Mouse (Mus musculus) MEL (cell line): Measurements from ENCODE around the gene Cct7. TPM values are rescaled to one million over a fixed set of nuclear protein-coding genes. Genes with fewer than 3 reads are reported as not detected.

Experiments
- DNase-seq: peaks from one replicate; pipeline ENCODE4 v3.0.0; 2011; ENCODE audit warnings: low read depth, low spot score
- H3K27ac ChIP-seq: 2 replicates; pipeline ENCODE4 v1.5.1; 2012; ENCODE audit warnings: low read depth, mild to moderate bottlenecking, control low read depth, low read length, moderate library complexity; ENCODE audit not compliant: control insufficient read depth
- H3K27me3 ChIP-seq, 2 experiments: fragments of 150-350 bp in 1 of 2; sonication (generic) in 1 of 2; 2 replicates each; pipeline ENCODE4 v1.6.1; 2012; ENCODE audit warnings: low read length in 2 of 2, mild to moderate bottlenecking in 2 of 2, improper control_type of control experiment in 1 of 2, moderate library complexity in 1 of 2; ENCODE audit not compliant: insufficient read depth in 2 of 2, control insufficient read depth in 1 of 2
- H3K36me3 ChIP-seq, 2 experiments: 2 replicates each; pipeline ENCODE4 v1.6.1; 2012 to 2014; ENCODE audit warnings: low read length in 2 of 2, improper control_type of control experiment in 1 of 2, inconsistent platforms in 1 of 2, mild to moderate bottlenecking in 1 of 2; ENCODE audit not compliant: insufficient read depth in 2 of 2, control insufficient read depth in 1 of 2
- H3K4me1 ChIP-seq, 2 experiments: fragments of 150-350 bp in 1 of 2; sonication (generic) in 1 of 2; 2 replicates each; pipeline ENCODE4 v1.6.1; 2012; ENCODE audit warnings: low read length in 2 of 2, improper control_type of control experiment in 1 of 2, mild to moderate bottlenecking in 1 of 2; ENCODE audit not compliant: insufficient read depth in 2 of 2, control insufficient read depth in 1 of 2
- H3K4me3 ChIP-seq, 2 experiments: fragments of 150-350 bp in 1 of 2; sonication (generic) in 1 of 2; 2 replicates each; pipeline ENCODE4 v1.5.1; 2012; ENCODE audit warnings: low read depth in 2 of 2, low read length in 2 of 2, mild to moderate bottlenecking in 2 of 2, moderate library complexity in 2 of 2, control low read depth in 1 of 2, improper control_type of control experiment in 1 of 2; ENCODE audit not compliant: control insufficient read depth in 1 of 2, insufficient read depth in 1 of 2
- H3K79me2 ChIP-seq: 2 replicates; pipeline ENCODE4 v1.6.1; 2012; ENCODE audit warnings: mild to moderate bottlenecking, low read length, moderate library complexity; ENCODE audit not compliant: control insufficient read depth, poor library complexity, insufficient read depth
- H3K9ac ChIP-seq: 2 replicates; pipeline ENCODE4 v1.6.1; 2012; ENCODE audit warnings: low read depth, mild to moderate bottlenecking, control low read depth, low read length, moderate library complexity; ENCODE audit not compliant: control insufficient read depth, poor library complexity, severe bottlenecking
- H3K9me3 ChIP-seq: fragments of 150-350 bp; sonication (generic); replicated peaks from 2 replicates; pipeline ENCODE4 v1.6.1; 2012; ENCODE audit warnings: mild to moderate bottlenecking, low read length, improper control_type of control experiment, moderate library complexity; ENCODE audit not compliant: insufficient read depth
- BHLHE40 ChIP-seq: IDR thresholded peaks from 2 replicates; pipeline ENCODE4 v1.6.1; 2012; ENCODE audit warnings: low read depth, mild to moderate bottlenecking, inconsistent platforms, low read length, improper control_type of control experiment, borderline replicate concordance
- GABPA ChIP-seq: IDR thresholded peaks from 2 replicates; pipeline ENCODE4 v1.6.1; 2012; ENCODE audit warnings: low read depth, mild to moderate bottlenecking, inconsistent platforms, low read length, improper control_type of control experiment, moderate library complexity
- GATA1 ChIP-seq: IDR thresholded peaks from 2 replicates; pipeline ENCODE4 v1.6.1; 2011; ENCODE audit warnings: low read depth, low read length, improper control_type of control experiment
- MAZ ChIP-seq: IDR thresholded peaks from 2 replicates; pipeline ENCODE4 v1.6.1; 2012; ENCODE audit warnings: low read depth, mild to moderate bottlenecking, inconsistent platforms, low read length, improper control_type of control experiment
- MEF2A ChIP-seq: IDR thresholded peaks from 2 replicates; pipeline ENCODE4 v1.6.1; 2014; ENCODE audit warnings: low read depth, mild to moderate bottlenecking, inconsistent platforms, low read length, improper control_type of control experiment; ENCODE audit not compliant: poor library complexity, insufficient replicate concordance, severe bottlenecking; ENCODE audit errors: extremely low read depth
- MXI1 ChIP-seq: IDR thresholded peaks from 2 replicates; pipeline ENCODE4 v1.6.1; 2011; ENCODE audit warnings: mild to moderate bottlenecking, low read depth, low read length, improper control_type of control experiment
- MYB ChIP-seq: IDR thresholded peaks from 2 replicates; pipeline ENCODE4 v1.6.1; 2011; ENCODE audit warnings: mild to moderate bottlenecking, low read depth, low read length, improper control_type of control experiment
- NELFE ChIP-seq: IDR thresholded peaks from 2 replicates; pipeline ENCODE4 v1.6.1; 2011; ENCODE audit warnings: low read depth, low read length, improper control_type of control experiment
- NRF1 ChIP-seq: IDR thresholded peaks from 2 replicates; pipeline ENCODE4 v1.6.1; 2014; ENCODE audit warnings: low read depth, mild to moderate bottlenecking, inconsistent platforms, low read length, improper control_type of control experiment, moderate library complexity; ENCODE audit not compliant: poor library complexity, insufficient read depth, severe bottlenecking
- RCOR1 ChIP-seq: IDR thresholded peaks from 2 replicates; pipeline ENCODE4 v1.6.1; 2012; ENCODE audit warnings: low read depth, mild to moderate bottlenecking, inconsistent platforms, low read length, improper control_type of control experiment
- SIN3A ChIP-seq: IDR thresholded peaks from 2 replicates; pipeline ENCODE4 v1.6.1; 2012; ENCODE audit warnings: low read length, improper control_type of control experiment, inconsistent platforms
- TAL1 ChIP-seq: IDR thresholded peaks from 2 replicates; pipeline ENCODE4 v1.6.1; 2012; ENCODE audit warnings: mild to moderate bottlenecking, inconsistent platforms, low read length, moderate library complexity, mixed read lengths
- TBP ChIP-seq: IDR thresholded peaks from 2 replicates; pipeline ENCODE4 v1.8.0; 2011; ENCODE audit warnings: low read depth, low read length, improper control_type of control experiment
- TCF12 ChIP-seq: IDR thresholded peaks from 2 replicates; pipeline ENCODE4 v1.6.1; 2014; ENCODE audit warnings: low read depth, mild to moderate bottlenecking, inconsistent platforms, low read length, improper control_type of control experiment, moderate library complexity
- ZC3H11A ChIP-seq: IDR thresholded peaks from 2 replicates; pipeline ENCODE4 v1.6.1; 2012; ENCODE audit warnings: low read depth, mild to moderate bottlenecking, inconsistent platforms, low read length, improper control_type of control experiment
- ZNF384 ChIP-seq: IDR thresholded peaks from 2 replicates; pipeline ENCODE4 v1.6.1; 2012; ENCODE audit warnings: low read depth, mild to moderate bottlenecking, inconsistent platforms, low read length, improper control_type of control experiment
- polyA plus RNA-seq, 2 experiments: library from polyadenylated mRNA; stranded (reverse) in 1 of 2; unstranded in 1 of 2; fragments of >175 nt in 1 of 2; fragments of >200 nt in 1 of 2; gene quantifications; 2 replicates each; pipeline versions ENCODE4 v1.2.1 to v1.2.4; 2012; ENCODE audit warnings: low replicate concordance in 2 of 2, low read depth in 1 of 2; ENCODE audit not compliant: insufficient read length in 2 of 2, insufficient read depth in 1 of 2, missing spikeins in 1 of 2
- total RNA-seq: library from RNA; depleted of rRNA; stranded (reverse); fragments of 300-350 nt; gene quantifications from 2 replicates; pipeline ENCODE4 v1.2.3, GENCODE M21; 2012

The Cct7 gene
- total and polyA plus RNA-seq, 3 experiments, result 222 to 660 (median 660) TPM

- Histone ChIP-seq H3K27ac (no peak overlapping the region), H3K4me3 (no peak overlapping the region), H3K9me3 (no peaks in the 10 kb centered on the region), H3K27me3 (no peaks in the 10 kb centered on the region), H3K4me1 (no peaks in the 10 kb centered on the region), H3K9ac (no peak overlapping the region), H3K36me3 (no peaks in the 10 kb centered on the region), H3K79me2 (no peaks in the 10 kb centered on the region)
- no peak for DNase-seq
- no peak for TF ChIP-seq BHLHE40
- no peak for TF ChIP-seq TAL1
Observed at GRCm38 (mm10) chr6:85512577-85513530, 61.5 kb downstream of the Cct7 start.

- Histone ChIP-seq H3K4me1 (no peaks in the 10 kb centered on the region), H3K4me3 (no peak within 1 kb of the TSS), H3K79me2 (no peaks in the 10 kb centered on the region), H3K9me3 (no peaks in the 10 kb centered on the region), H3K9ac (no peak within 1 kb of the TSS), H3K36me3 (no peaks in the 10 kb centered on the region), H3K27me3 (no peaks in the 10 kb centered on the region), H3K27ac (no peak within 1 kb of the TSS)
- TF ChIP-seq RCOR1 (no peak), ZC3H11A (no peak), SIN3A (no peak), TBP (no peak)
- no peak for DNase-seq
Observed at GRCm38 (mm10) chr6:85513531-85513910, 62.2 kb downstream of the Cct7 start, which contains the start of gene Egr4. TSS of gene Egr4 (minus strand) at chr6:85513589.

DNA sequence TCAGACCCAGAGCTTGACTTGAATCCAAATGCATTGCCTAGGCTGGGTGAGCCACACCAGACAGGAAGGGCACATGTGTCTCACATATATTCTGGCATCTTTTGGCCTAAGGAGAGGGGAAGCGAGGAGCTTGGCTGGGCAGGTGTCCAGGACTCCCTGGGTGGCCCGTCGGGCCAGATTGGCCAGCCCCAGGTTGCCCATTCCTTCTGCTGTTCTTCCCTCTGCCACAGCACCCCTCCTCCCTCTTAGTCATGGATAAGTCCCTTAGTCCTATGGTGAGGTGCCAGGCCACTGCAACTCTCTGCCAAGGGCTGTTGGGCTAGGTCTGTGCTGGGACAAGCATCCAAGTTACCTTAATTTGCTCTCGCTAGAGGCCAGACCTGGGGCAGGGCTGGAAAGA lies 64.6 kb downstream of the Cct7 start:
- no peaks in the 10 kb centered on the region for H3K36me3 ChIP-seq
- no peaks in the 10 kb centered on the region for H3K79me2 ChIP-seq
- no peaks in the 10 kb centered on the region for H3K4me1 ChIP-seq
- H3K27me3 ChIP-seq, result peaks cover under 1 to 4% of the 10 kb centered on the region in 2 experiments; a peak in 3 of 4 replicates
- no peak overlapping the region for H3K27ac ChIP-seq
- TF ChIP-seq TAL1 (no peak), MAZ (no peak), ZNF384 (no peak), SIN3A (no peak), NRF1 (no peak), MEF2A (no peak), TCF12 (no peak), MYB (no peak), NELFE (no peak), GABPA (no peak), GATA1 (no peak), RCOR1 (no peak), MXI1 (no peak)
- H3K9ac ChIP-seq, result no peak overlapping the region
- DNase-seq, result no peak
- H3K4me3 ChIP-seq, result no peak overlapping the region
- H3K9me3 ChIP-seq, result no peaks in the 10 kb centered on the region
